Mouse (Mus musculus) embryonic stem cell, embryonic (primary cell): ENCODE data around the gene Rps26.

Experiments used
- CTCF ChIA-PET, 4 experiments: fragments of 300-600 bp in 2 of 4; fragments of 350-600 bp in 2 of 4; sonication (Branson Sonifier 250); formaldehyde crosslinking; loops; one replicate each; lab custom pipeline; 2022; ENCODE audit warnings: inconsistent platforms in 2 of 4; lab: Charles Lee
- POLR2A ChIA-PET, 4 experiments: fragments of 300-600 bp in 2 of 4; fragments of 350-600 bp in 2 of 4; sonication (Branson Sonifier 250); formaldehyde crosslinking; loops; one replicate each; lab custom pipeline; 2022; ENCODE audit warnings: antibody characterized with exemption in 4 of 4, inconsistent platforms in 1 of 4; lab: Charles Lee

Gene Rps26

DNA sequence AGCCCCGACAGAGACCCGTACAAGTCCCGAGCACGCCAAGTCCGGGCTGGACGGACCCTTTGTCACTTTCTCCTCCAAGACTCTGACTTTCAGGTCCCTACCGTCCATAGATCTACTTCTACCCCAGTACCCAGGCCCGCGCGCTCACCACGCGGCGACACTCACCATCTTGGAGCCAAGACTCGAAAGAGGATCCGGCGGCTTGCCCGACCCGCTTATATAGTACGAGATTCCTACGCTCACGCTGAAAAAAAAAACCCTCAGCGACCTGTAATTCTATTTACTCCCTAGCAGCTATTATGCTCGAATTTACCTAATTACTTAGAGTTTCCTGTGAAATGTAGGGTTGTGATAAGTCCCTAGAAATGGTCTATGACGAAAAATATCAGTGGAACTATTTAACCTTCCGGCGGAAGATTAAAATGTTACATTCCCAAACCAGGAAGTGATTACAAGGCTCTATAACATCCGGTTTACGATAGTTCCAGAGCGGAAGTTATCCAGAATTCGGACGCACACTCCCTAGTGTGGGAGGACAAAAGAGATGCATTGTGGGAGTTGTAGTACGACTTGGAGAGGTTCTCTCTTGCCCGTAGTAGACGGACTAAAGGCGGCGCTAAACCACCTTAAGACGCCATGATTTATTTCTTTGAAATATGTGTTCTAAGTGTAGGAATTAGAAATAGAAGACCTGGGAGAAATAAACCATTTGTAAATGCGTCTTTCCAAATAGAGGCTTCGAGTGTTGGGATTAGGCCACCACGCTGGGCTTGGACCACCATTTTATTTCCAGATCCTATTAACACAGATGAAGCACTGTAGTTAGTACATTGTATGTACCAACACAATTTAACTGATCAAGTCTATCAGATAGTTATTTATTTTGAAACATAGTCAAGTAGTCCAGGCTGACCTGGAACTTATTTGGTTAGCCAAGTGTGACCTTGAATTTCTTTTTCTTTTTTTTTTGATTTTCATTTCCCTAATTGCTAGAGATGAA lies at the start of gene Rps26:
TSS of gene Rps26 (minus strand) at position 437 of the 1,000 bp plus-strand sequence.
- ChIA-PET POLR2A (interaction anchor here in 3 of 4 experiments (0.7 to 7.8 kb wide), 36 partner anchors 8 to 269 kb away, joined by 3 to 99 read pairs (median 6); partner anchors contain the start of genes Pa2g4 (in 2 of the 3), Dgka (in 1 of the 3), Esyt1 (in 1 of the 3) and Myl6 (in 1 of the 3)), CTCF (no interaction called here)

DNA sequence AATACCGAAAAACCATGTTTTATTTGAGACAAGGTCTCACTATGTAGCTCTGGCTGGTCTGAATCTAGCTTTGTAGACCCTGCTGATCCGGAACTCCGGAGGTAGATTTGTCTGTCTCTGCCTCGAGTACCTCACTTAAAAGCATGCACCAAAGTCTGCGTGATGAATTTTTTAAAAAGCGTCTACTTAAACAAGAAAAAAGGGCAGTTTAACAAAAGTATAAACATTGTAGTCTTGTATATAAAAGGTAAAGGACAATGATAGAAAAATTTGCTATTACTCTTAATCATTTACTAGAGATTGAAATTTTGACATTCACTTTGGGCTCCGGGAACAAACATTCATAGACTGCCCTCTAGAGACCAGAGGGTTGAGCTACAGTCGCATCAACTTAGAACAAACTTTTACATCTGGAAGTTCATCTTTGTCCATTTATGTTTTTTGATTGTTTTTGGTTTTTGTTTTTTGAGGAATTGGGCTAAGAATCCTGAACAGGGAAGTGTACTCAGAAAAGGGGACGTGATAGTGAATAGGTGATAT lies 48.0 kb upstream of the Rps26 start:
- ChIA-PET POLR2A (interaction anchor here (0.5 to 3.8 kb wide), 50 partner anchors 9 to 263 kb away, joined by 3 to 36 read pairs (median 4); partner anchors contain the start of genes Ikzf4 (in 3 of the 4), Cdk2 (in 2 of the 4), Pa2g4 (in 2 of the 4) and Rab5b (in 2 of the 4)), CTCF (interaction anchor here (0.5 to 3.2 kb wide), 41 partner anchors 9 to 1995 kb away, joined by 3 to 23 read pairs (median 4); partner anchors contain the start of genes Pa2g4 (in 2 of the 4), Rab5b (in 2 of the 4), Nabp2 (in 1 of the 4) and Rnf41 (in 1 of the 4))

DNA sequence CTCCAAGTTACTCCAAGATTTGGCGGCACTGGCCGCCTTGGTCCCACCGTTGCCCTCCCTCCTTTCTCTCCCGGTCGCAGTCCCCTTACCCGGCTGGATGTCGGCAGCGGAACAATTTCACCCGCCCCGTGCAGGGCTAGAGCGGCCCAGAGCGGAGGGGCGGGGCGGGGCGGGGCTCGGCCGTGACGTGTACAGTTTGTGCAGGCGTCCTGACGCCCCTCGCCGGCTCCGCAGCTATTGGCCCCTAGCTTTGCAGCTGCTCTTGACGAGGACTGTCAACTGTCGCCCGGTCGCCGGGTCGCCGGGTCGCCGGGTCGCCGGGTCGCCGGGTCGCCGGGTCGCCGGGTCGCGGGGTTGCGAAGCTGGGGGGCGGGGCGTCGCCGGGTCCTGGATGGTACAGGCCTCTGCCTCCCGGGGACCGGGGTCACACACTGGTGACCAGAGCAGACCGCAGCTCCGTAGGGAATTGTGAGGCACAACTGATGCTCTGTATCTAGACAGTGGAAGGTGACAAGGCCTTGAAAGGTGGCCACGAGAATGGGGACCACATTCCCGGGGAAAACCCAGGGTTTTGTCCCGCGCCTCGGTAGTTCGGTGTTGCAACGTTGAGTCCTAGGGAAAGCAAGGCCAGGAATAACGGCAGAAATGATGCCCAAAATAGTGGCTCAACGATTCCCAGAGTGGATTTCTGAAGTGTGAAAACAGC lies 47.4 kb upstream of the Rps26 start, which contains the start of gene Suox:
TSS of gene Suox (minus strand) at position 311 of the 706 bp plus-strand sequence.
- CTCF ChIA-PET = interaction anchor here (0.5 to 3.2 kb wide), 33 partner anchors 8 to 1994 kb away, joined by 3 to 23 read pairs (median 4); partner anchors contain the start of genes Rab5b (in 2 of the 4), Erbb3 (in 1 of the 4), Nabp2 (in 1 of the 4) and Rnf41 (in 1 of the 4)
- POLR2A ChIA-PET = interaction anchor here (0.5 to 3.8 kb wide), 45 partner anchors 9 to 217 kb away, joined by 3 to 36 read pairs (median 4); partner anchors contain the start of genes Ikzf4 (in 3 of the 4), Cdk2 (in 2 of the 4), Pa2g4 (in 2 of the 4) and Rab5b (in 2 of the 4)

DNA sequence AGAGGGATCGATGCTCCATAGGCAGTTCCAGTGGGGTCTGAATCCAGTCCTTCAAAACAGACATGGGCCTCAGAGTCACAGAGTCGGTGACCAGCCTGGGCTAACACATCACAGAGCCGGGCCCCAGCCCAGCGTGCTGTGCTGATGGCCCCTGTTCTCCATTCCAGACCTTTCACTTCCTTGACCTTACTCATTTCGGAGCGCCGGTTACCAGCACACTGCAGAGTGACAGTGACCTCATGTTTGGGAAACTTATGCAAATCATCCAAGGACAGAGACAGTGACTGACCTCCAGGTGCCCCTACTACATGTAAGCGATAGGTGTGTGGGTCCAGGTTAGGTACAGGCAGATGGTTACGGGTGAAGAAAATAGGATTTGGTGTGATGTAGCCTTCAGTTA lies 44.6 kb upstream of the Rps26 start:
- ChIA-PET CTCF (interaction anchor here in 2 of 4 experiments (0.6 to 1.1 kb wide), 2 partner anchors 58 to 84 kb away, joined by 3 read pairs; no protein-coding TSS in a partner anchor), POLR2A (interaction anchor here in 2 of 4 experiments (0.8 to 4.3 kb wide), 6 partner anchors 20 to 146 kb away, joined by 3 to 26 read pairs (median 6); partner anchors contain the start of genes Esyt1 (in 1 of the 2), Rab5b (in 1 of the 2), Rps26 (in 1 of the 2) and Zc3h10 (in 1 of the 2))

DNA sequence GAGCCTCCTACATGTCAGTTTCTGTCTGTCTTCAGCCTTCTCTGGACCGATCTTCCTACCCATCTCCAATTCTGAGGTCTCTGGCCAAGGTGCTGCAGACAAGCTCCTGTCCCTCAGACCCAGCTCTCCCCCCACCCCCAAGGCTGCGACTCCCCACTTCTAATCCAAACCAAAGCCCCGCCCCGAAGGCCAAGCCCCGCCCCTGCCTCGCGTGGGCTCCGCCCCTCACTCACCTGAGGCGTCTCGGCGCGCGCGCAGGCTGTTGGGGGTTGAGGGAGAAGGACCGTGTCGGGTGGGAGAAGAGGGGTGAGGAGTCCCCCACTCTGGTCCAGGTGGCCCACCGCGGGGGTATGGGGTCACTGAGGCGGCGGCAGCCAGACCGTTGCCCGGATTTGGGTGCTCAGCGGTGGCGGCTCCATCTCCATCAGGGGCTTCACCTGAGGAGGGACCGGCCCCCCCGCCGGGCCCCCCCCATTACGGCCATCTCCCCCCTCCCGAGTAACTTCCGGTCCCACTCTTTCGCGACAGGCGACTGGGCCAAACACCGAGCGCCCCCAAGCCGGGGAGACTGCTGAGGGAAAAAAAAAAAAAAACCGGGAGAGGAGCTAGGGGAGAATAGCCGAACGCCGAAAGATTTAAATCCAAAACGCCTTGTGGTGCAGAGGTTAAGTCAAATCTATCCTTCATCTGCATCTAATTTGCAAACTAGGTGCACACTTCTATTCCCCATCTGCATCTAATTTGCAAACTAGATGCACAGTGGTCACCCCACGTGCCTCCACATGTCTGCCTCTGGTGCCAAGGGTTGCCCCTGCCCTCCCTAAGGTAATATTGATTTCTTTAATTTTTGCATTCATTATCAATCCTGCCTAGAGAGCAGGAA lies 42.5 kb upstream of the Rps26 start:
- POLR2A ChIA-PET = interaction anchor here (0.5 to 4.3 kb wide), 56 partner anchors 9 to 1024 kb away, joined by 3 to 26 read pairs (median 4); partner anchors contain the start of genes Rab5b (in 3 of the 4), Esyt1 (in 2 of the 4), Nabp2 (in 2 of the 4) and Pa2g4 (in 2 of the 4)
- CTCF ChIA-PET = interaction anchor here (0.5 to 1.5 kb wide), 18 partner anchors 41 to 1611 kb away, joined by 3 to 12 read pairs (median 4); partner anchors contain the start of genes Erbb3 (in 1 of the 4) and Esyt1 (in 1 of the 4)

DNA sequence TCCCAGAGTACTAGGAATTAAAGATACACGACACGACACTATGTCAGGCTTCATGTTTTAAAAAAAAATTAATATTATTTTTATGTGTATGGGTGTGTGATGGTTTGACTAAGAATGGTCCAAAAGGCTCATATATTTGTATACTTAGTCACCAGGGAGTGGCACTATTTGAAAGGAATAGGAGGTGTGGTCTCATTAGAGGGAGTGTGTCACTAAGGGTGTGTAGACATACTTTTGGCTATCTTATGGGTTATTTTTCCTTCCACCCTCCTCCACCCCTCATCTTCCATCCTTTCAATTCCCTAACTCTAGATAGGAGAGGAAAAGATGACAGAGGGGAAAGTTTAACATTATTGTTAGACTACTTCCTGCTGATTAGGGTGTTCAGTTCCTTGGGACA lies 39.3 kb upstream of the Rps26 start:
- ChIA-PET CTCF (interaction anchor here in 2 of 4 experiments (0.7 to 1.9 kb wide), 5 partner anchors 9 to 220 kb away, joined by 3 to 7 read pairs (median 3); partner anchors contain the start of gene Suox (in 1 of the 2)), POLR2A (interaction anchor here in 1 of 4 experiments (1.2 to 1.9 kb wide), 3 partner anchors 9 to 41 kb away, joined by 4 to 10 read pairs (median 8); partner anchors contain the start of genes Rps26 and Suox)

DNA sequence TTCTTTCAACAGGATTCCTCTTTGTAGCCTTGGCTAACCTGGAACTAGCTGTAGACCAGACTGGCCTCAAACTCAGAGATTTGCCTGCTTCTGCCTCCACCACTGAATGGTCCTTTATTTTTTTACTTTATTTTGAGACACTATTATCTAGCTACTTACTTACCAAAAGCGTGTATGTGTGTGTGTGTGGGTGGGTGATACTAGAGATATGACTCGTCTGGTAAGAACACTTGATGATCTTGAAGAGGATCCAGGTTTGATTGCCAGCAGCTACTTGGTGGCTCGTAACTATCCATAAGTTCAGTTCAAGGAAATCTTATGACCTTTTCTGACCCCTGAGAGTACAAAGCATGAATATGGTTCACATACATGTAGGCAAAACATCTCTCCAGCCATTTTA lies 38.8 kb upstream of the Rps26 start:
- CTCF ChIA-PET = interaction anchor here in 3 of 4 experiments (0.5 to 1.9 kb wide), 6 partner anchors 9 to 220 kb away, joined by 3 to 7 read pairs (median 3); partner anchors contain the start of gene Suox (in 1 of the 3)
- POLR2A ChIA-PET = interaction anchor here in 2 of 4 experiments (0.6 to 1.9 kb wide), 6 partner anchors 9 to 162 kb away, joined by 3 to 16 read pairs (median 6); partner anchors contain the start of genes Rps26 (in 1 of the 2), Suox (in 1 of the 2) and Zc3h10 (in 1 of the 2)

DNA sequence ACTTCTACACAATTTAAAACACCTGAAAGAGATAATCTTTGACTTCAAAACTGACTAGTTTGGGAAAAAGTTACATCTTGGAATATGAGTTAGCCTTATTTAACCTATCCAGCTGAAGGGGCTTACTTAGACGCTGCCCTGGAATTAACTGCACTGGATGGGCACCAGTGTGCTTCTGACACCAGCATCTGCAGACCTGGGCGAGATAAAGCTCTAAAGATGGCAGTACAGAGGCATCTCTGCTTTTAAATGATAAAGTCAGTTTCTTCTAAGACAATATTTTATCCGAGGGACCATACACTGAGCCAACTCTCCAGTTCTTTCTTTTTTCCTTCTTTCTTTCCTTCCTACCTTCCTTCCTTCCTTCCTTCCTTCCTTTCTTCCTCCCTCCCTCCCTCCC lies 38.3 kb upstream of the Rps26 start:
- POLR2A ChIA-PET = interaction anchor here in 3 of 4 experiments (0.6 to 1.9 kb wide), 8 partner anchors 10 to 163 kb away, joined by 3 to 16 read pairs (median 3); partner anchors contain the start of genes Rps26 (in 1 of the 3), Suox (in 1 of the 3) and Zc3h10 (in 1 of the 3)
- CTCF ChIA-PET = interaction anchor here in 3 of 4 experiments (0.5 to 1.9 kb wide), 4 partner anchors 10 to 109 kb away, joined by 3 to 7 read pairs (median 3); partner anchors contain the start of gene Suox (in 1 of the 3)

DNA sequence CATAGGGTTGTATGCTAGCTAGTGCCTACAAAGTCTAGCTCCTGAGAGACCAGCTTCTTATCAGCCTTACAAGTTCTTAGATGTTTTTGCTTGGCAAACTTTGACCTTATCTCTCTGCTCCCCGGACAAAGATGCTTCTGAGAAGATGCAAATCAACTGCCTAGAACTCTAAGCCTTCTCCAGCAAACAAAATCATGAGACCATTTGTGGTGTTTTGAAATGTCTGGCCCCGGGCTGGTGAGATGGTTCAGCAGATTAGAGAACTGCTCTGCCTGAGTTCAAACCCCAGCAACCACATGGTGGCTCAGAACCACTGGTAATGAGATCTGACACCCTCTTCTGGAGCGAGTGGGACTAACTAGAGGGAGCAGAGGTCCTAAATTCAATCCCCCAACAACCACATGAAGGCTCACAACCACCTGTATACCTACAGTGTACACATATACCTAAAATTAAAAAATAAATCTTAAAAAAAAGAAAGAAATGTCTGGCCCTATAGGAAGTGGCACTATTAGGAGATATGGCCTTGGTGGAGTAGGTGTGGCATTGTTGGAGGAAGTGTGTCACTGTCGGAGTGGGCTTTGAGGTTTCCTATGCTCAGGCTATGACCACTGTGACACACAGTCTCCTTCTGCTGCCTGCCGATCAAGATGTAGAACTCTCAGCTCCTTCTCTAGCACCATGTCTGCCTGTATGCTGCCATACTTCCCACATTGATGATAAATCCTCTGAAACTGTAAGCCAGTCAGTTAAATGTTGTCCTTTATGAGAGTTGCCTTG lies 37.1 kb upstream of the Rps26 start:
- CTCF ChIA-PET = interaction anchor here in 1 of 4 experiments (1.0 kb wide), 1 partner anchor 14 kb away, joined by 3 read pairs; no protein-coding TSS in a partner anchor

DNA sequence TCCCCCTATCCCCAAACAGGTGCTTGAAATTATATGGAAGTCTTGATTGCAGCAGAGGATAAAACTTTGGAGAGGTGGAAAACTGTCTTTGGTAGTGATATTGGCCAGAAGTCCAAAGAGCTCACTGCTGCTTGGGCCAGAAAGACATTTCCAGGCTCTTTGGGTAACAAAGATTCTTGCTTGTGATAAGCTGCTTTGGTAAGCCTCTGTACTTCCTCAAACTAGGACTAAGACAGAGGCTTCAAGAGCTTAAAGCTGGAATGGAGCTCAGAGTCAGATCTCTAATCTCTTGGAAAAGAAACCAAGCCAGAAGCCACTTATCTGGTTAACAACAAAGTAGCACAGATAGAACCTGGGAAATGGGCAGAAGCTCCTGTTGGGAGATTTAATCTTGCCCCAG lies 35.9 kb upstream of the Rps26 start:
- POLR2A ChIA-PET = interaction anchor here in 3 of 4 experiments (0.6 to 2.9 kb wide), 10 partner anchors 8 to 111 kb away, joined by 3 to 18 read pairs (median 4); partner anchors contain the start of gene Suox (in 1 of the 3)
- CTCF ChIA-PET = interaction anchor here in 2 of 4 experiments (0.5 to 1.8 kb wide), 4 partner anchors 12 to 67 kb away, joined by 3 to 6 read pairs (median 4); no protein-coding TSS in a partner anchor

More for the DNA sequence above, 37.1 kb upstream of the Rps26 start:
- POLR2A ChIA-PET = interaction anchor here in 3 of 4 experiments (0.6 to 2.9 kb wide), 6 partner anchors 10 to 1369 kb away, joined by 3 to 18 read pairs (median 4); no protein-coding TSS in a partner anchor

DNA sequence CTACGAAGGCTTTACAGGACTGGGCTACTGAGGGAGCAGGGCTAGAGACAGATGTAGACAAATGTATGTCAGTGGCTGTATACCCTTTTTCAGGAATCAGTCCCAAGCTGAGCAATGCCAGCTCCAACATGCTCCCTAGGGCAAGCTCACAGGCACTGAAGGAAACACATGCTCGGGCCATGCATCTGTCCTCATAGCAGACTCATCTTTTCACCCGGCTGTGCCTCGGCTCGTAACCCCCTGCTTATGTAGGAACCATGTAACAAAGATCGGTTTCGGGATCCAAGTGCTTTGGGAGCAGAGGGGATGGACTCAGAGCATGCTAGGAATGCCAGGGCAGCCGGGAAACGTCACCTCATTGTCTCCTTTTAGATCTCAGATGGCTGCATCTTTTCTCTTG lies 32.9 kb upstream of the Rps26 start:
- ChIA-PET CTCF (interaction anchor here in 2 of 4 experiments (0.8 kb wide), 2 partner anchors 37 to 43 kb away, joined by 3 read pairs; no protein-coding TSS in a partner anchor), POLR2A (interaction anchor here in 2 of 4 experiments (0.6 to 2.0 kb wide), 9 partner anchors 9 to 1016 kb away, joined by 3 to 9 read pairs (median 4); no protein-coding TSS in a partner anchor)

DNA sequence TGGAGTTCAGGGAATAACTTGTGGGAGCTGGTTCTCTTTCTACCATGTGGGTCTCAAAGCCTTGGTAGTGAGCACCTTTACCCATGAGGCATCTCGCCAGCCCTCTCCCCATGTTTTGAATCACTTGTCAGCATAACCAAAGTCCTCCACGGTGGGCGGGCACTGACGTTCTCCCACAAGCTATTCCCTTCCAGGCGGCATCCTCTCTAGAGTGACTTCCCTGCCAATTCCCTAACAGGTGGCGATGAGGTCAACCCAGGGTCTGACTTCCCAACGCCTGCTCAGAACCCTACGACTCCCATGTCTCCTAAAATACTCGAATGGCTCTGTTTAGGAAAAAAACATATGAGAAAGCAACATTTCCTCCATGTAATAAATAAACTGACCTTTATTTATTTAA lies 31.3 kb upstream of the Rps26 start:
- CTCF ChIA-PET = interaction anchor here in 3 of 4 experiments (0.6 to 0.7 kb wide), 3 partner anchors 36 to 552 kb away, joined by 3 to 6 read pairs (median 4); partner anchors contain the start of gene Mettl7b (in 1 of the 3)
- POLR2A ChIA-PET = interaction anchor here (0.6 to 2.0 kb wide), 12 partner anchors 11 to 232 kb away, joined by 3 to 9 read pairs (median 3); partner anchors contain the start of genes Cdk2 (in 1 of the 4) and Rab5b (in 1 of the 4)

DNA sequence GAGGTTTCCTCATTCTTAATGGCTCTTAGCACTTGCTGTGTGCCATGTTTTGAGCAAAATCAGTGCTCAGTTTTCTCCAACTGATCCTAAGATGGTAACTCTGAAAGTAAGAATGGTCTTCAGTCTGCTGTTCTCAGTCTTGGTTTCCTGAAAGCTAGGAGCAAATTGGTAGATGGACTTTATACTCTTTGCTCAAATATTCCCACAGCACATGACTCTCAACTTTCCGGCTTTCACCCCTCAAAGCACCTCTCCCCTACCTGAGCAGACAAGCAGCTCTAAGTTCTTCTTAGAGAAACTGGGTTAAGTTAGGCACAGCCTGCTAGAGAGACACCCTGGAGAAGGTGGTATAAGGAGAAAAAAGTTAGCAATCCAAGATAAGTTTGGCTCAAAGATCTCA lies 30.2 kb upstream of the Rps26 start:
- ChIA-PET CTCF (no interaction called here), POLR2A (interaction anchor here in 2 of 4 experiments (0.5 to 1.5 kb wide), 4 partner anchors 24 to 55 kb away, joined by 3 to 4 read pairs (median 4); partner anchors contain the start of gene Cdk2 (in 1 of the 2))

DNA sequence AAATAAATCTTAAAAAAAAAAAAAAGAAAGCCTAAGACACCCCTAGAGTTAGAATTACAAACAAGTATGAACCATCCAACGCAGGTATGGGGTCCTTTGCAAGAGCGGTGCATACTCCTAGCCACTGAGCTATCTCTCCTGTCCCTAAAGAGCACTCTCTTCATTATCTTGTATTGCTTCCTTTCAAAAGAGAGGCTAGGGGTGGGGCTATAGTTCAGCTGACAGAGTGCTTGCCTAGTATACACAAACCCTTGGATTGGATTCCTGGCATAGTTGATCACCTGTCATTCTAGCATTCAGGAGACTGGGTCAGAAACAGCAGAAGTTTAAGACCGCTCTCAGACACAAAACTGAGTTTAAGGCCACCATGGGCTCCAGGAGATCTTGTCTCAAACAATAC lies 28.7 kb upstream of the Rps26 start:
- ChIA-PET POLR2A (interaction anchor here in 3 of 4 experiments (0.5 to 2.3 kb wide), 8 partner anchors 9 to 89 kb away, joined by 3 to 12 read pairs (median 4); partner anchors contain the start of genes Pa2g4 (in 1 of the 3) and Rps26 (in 1 of the 3)), CTCF (interaction anchor here in 2 of 4 experiments (0.8 to 0.9 kb wide), 2 partner anchors 9 to 43 kb away, joined by 3 to 6 read pairs; no protein-coding TSS in a partner anchor)
